Mouse (Mus musculus) testis, adult 2 months (tissue): ENCODE measurements around the gene Rexo5. TPM values are rescaled to one million over a fixed set of nuclear protein-coding genes. Genes with fewer than 3 reads are reported as not detected.

Experiments used
- H3K27ac ChIP-seq: fragments of 200-500 bp; 2 replicates; pipeline ENCODE4 v1.5.1; 2012; ENCODE audit warnings: low read depth, low read length; ENCODE audit not compliant: control insufficient read depth, insufficient read depth
- H3K27me3 ChIP-seq: fragments of 200-500 bp; 2 replicates; pipeline ENCODE4 v1.6.1; 2012; ENCODE audit warnings: mild to moderate bottlenecking, low read length, moderate library complexity; ENCODE audit not compliant: control insufficient read depth, insufficient read depth
- H3K36me3 ChIP-seq: fragments of 200-500 bp; 2 replicates; pipeline ENCODE4 v1.6.1; 2012; ENCODE audit warnings: mild to moderate bottlenecking, low read length; ENCODE audit not compliant: control insufficient read depth, insufficient read depth
- H3K4me1 ChIP-seq: fragments of 200-500 bp; 2 replicates; pipeline ENCODE4 v1.6.1; 2012; ENCODE audit warnings: low read length; ENCODE audit not compliant: control insufficient read depth, insufficient read depth
- H3K4me3 ChIP-seq: fragments of 200-500 bp; 2 replicates; pipeline ENCODE4 v1.5.1; 2012; ENCODE audit warnings: low read depth, mild to moderate bottlenecking, low read length, moderate library complexity, mixed read lengths; ENCODE audit not compliant: control insufficient read depth
- CTCF ChIP-seq: fragments of 200-500 bp; IDR thresholded peaks from 2 replicates; pipeline ENCODE4 v1.5.1; 2012; ENCODE audit warnings: low read depth, mild to moderate bottlenecking, inconsistent platforms, low read length, moderate library complexity; ENCODE audit not compliant: control insufficient read depth, insufficient read depth, insufficient replicate concordance
- POLR2A ChIP-seq: fragments of 200-500 bp; IDR thresholded peaks from 2 replicates; pipeline ENCODE4 v1.6.1; 2012; ENCODE audit warnings: low read depth, mild to moderate bottlenecking, inconsistent platforms, low read length, moderate library complexity; ENCODE audit not compliant: control insufficient read depth
- polyA plus RNA-seq: library from polyadenylated mRNA; depleted of rRNA; stranded (reverse); fragments of >200 nt; gene quantifications from 2 replicates; pipeline ENCODE4 v1.2.3, GENCODE M21; 2012

Gene Rexo5
- polyA plus RNA-seq, 1 experiment = 51.7 TPM

- H3K4me1 ChIP-seq = no peaks in the 10 kb centered on the region
- H3K27me3 ChIP-seq = no peaks in the 10 kb centered on the region
- H3K4me3 ChIP-seq = no peak overlapping the region
- H3K27ac ChIP-seq = no peak overlapping the region
- H3K36me3 ChIP-seq = no peaks in the 10 kb centered on the region; the same call in 1 of the 2 replicates
- TF ChIP-seq POLR2A (no peak), CTCF (no peak)
These were observed 68.4 kb downstream of the Rexo5 start for GRCm38 (mm10) chr7:119862167-119862566.

GRCm38 (mm10) chr7:119864500-119864899 is 70.7 kb downstream of the Rexo5 start:
- no peaks in the 10 kb centered on the region for H3K4me1 ChIP-seq
- no peaks in the 10 kb centered on the region for H3K36me3 ChIP-seq
- no peak overlapping the region for H3K27ac ChIP-seq
- TF ChIP-seq POLR2A (no peak), CTCF (no peak)
- H3K4me3 ChIP-seq = no peak overlapping the region
- no peaks in the 10 kb centered on the region for H3K27me3 ChIP-seq

- no peak overlapping the region for H3K4me3 ChIP-seq
- H3K27ac ChIP-seq = no peak overlapping the region
- TF ChIP-seq POLR2A = no peak
- TF ChIP-seq CTCF = no peak
- no peaks in the 10 kb centered on the region for H3K4me1 ChIP-seq
- no peaks in the 10 kb centered on the region for H3K36me3 ChIP-seq
- no peaks in the 10 kb centered on the region for H3K27me3 ChIP-seq
These were observed 72.3 kb downstream of the Rexo5 start for GRCm38 (mm10) chr7:119866136-119866535.

- no peaks in the 10 kb centered on the region for H3K36me3 ChIP-seq
- H3K27ac ChIP-seq = no peak overlapping the region
- TF ChIP-seq CTCF (no peak), POLR2A (no peak)
- no peaks in the 10 kb centered on the region for H3K27me3 ChIP-seq
- H3K4me1 ChIP-seq = no peaks in the 10 kb centered on the region
- H3K4me3 ChIP-seq = no peak overlapping the region
These were observed 78.4 kb downstream of the Rexo5 start for GRCm38 (mm10) chr7:119872204-119872603.

- no peak overlapping the region for H3K4me3 ChIP-seq
These were observed 79.2 kb downstream of the Rexo5 start for GRCm38 (mm10) chr7:119873050-119873449.

GRCm38 (mm10) chr7:119875776-119876440 is 82.1 kb downstream of the Rexo5 start:
- H3K4me3 ChIP-seq = no peak overlapping the region
- TF ChIP-seq CTCF = no peak
- no peak for TF ChIP-seq POLR2A

More at GRCm38 (mm10) chr7:119873050-119873449, 79.2 kb downstream of the Rexo5 start:
- Histone ChIP-seq H3K36me3 (no peaks in the 10 kb centered on the region), H3K4me1 (no peaks in the 10 kb centered on the region), H3K27ac (no peak overlapping the region), H3K27me3 (no peaks in the 10 kb centered on the region)
- TF ChIP-seq POLR2A = no peak
- TF ChIP-seq CTCF = no peak

GRCm38 (mm10) chr7:119879171-119879570 is 85.4 kb downstream of the Rexo5 start:
- no peak for TF ChIP-seq CTCF
- no peak for TF ChIP-seq POLR2A
- Histone ChIP-seq H3K4me1 (no peaks in the 10 kb centered on the region), H3K27me3 (no peaks in the 10 kb centered on the region), H3K4me3 (no peak overlapping the region), H3K27ac (no peak overlapping the region), H3K36me3 (no peaks in the 10 kb centered on the region)

More at GRCm38 (mm10) chr7:119875776-119876440, 82.1 kb downstream of the Rexo5 start:
- Histone ChIP-seq H3K27ac (no peak overlapping the region), H3K4me1 (no peaks in the 10 kb centered on the region), H3K36me3 (no peaks in the 10 kb centered on the region), H3K27me3 (no peaks in the 10 kb centered on the region)

- TF ChIP-seq POLR2A (no peak), CTCF (no peak)
- Histone ChIP-seq H3K4me1 (no peaks in the 10 kb centered on the region), H3K4me3 (no peak overlapping the region), H3K27me3 (no peaks in the 10 kb centered on the region), H3K27ac (no peak overlapping the region), H3K36me3 (no peaks in the 10 kb centered on the region)
These were observed 86.5 kb downstream of the Rexo5 start for GRCm38 (mm10) chr7:119880345-119880744.

- no peak overlapping the region for H3K4me3 ChIP-seq
- no peaks in the 10 kb centered on the region for H3K4me1 ChIP-seq
- H3K27ac ChIP-seq = no peak overlapping the region
- no peaks in the 10 kb centered on the region for H3K36me3 ChIP-seq
- TF ChIP-seq POLR2A = no peak
- no peak for TF ChIP-seq CTCF
- no peaks in the 10 kb centered on the region for H3K27me3 ChIP-seq
These were observed 87.4 kb downstream of the Rexo5 start for GRCm38 (mm10) chr7:119881229-119881628.
